Mouse (Mus musculus) cerebellum, adult 2 months (tissue): ENCODE data around the gene Bcl2l14.

Experiments
- CTCF ChIP-seq: fragments of 200-500 bp; IDR thresholded peaks from 2 replicates; pipeline ENCODE4 v1.5.1; 2011; ENCODE audit warnings: low read depth, mild to moderate bottlenecking, control low read depth, low read length, moderate library complexity, borderline replicate concordance; ENCODE audit not compliant: insufficient read depth
- POLR2A ChIP-seq: fragments of 200-500 bp; IDR thresholded peaks from 2 replicates; pipeline ENCODE4 v1.6.1; 2011; ENCODE audit warnings: low read length, control low read depth, borderline replicate concordance; ENCODE audit not compliant: insufficient read depth

DNA sequence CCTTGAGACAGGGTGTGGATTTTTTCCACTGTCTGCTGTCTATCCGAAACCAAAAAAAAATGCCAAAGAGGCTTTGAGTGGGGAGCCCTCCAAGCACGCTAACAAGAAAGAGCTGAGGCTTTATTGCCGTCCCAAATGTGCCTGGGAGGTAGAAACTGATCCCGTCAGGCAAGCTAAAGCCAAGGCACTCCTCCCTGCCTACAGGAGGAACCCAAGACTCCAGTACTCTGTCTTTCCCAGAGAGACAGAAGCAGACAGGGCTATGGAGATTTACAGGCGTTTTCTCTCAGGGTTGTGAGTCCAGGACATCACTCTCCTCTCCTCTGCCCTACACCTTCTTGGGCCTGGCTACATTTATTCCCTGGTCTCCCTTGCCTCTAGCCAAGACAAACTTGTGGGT lies 32.3 kb downstream of the Bcl2l14 start:
- TF ChIP-seq CTCF (no peak), POLR2A (no peak)
